Mouse (Mus musculus) central nervous system, embryonic 11.5 days (tissue): ENCODE measurements around the gene Usp32. TPM values are rescaled to one million over a fixed set of nuclear protein-coding genes. Genes with fewer than 3 reads are reported as not detected.

Source experiments
- polyA plus RNA-seq: library from polyadenylated mRNA; depleted of rRNA; stranded (reverse); fragments of >200 nt; gene quantifications from 2 replicates; pipeline ENCODE4 v1.2.3, GENCODE M21; 2012; rRNA removed

Usp32 gene
- 18.9 and 21.1 TPM in 2 replicates for polyA plus RNA-seq

GRCm38 (mm10) chr11:85139581-85140540, at the start of gene Usp32:
Gene Usp32 (minus strand): TSS chr11:85140161.

GRCm38 (mm10) chr11:85170058-85170740, 30.2 kb upstream of the Usp32 start, which contains the start of gene 1700125H20Rik:
Gene 1700125H20Rik (plus strand): TSS chr11:85170404.

GRCm38 (mm10) chr11:84957591-84958270, 182.2 kb downstream of the Usp32 start, which contains the start of gene Car4:
Gene Car4 (plus strand): TSS chr11:84957786.

Other genes starting within 250 kb of the Usp32 start
- 31.7 and 48.5 TPM in 2 replicates for gene Znhit3, start 223.8 kb downstream of the Usp32 start, polyA plus RNA-seq
- gene Car4, start 182.4 kb downstream of the Usp32 start, polyA plus RNA-seq: 1.8 and 2.1 TPM in 2 replicates
- gene 1700125H20Rik, start 30.2 kb upstream of the Usp32 start, polyA plus RNA-seq: 0.08 and 0.42 TPM in 2 replicates
- gene Appbp2, start 95.0 kb upstream of the Usp32 start, polyA plus RNA-seq: 32.7 and 39.2 TPM in 2 replicates
- gene Ppm1d, start 171.1 kb upstream of the Usp32 start, polyA plus RNA-seq: 21.2 and 25.1 TPM in 2 replicates
- 12.6 and 18.9 TPM in 2 replicates for gene Bcas3, start 213.0 kb upstream of the Usp32 start, polyA plus RNA-seq